Mouse (Mus musculus): ENCODE results near the gene Cpsf2. TPM values are rescaled to one million over a fixed set of nuclear protein-coding genes. Genes with fewer than 3 reads are reported as not detected.

The Cpsf2 gene
- total RNA-seq, 1 experiment: 30.5 TPM

DNA sequence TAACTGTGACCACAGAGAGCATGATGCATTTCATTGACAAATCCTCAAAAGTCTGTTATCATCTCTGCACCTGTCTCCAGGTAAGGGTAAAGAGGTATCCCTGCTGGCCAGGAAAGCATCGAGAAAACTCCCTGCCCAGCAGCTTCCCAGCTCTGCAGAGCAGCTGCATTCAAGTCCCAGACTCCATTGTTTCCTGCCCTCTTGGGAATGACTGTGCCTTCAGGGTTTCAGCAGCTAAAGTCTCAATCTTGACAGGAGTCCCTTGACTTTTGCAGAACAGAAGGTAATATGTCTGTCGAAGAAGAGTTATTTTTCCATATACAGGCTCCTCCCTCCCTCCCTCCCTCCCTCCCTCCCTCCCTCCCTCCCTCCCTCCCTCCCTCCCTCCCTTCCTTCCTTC is 65.9 kb downstream of the Cpsf2 start:
- no peak overlapping the region for H3K27ac ChIP-seq (ENCODE audit: insufficient read depth, low read depth, low read length, poor library complexity, severe bottlenecking)
- no peak overlapping the region for H3K9ac ChIP-seq (ENCODE audit: insufficient read depth, low read depth, low read length, poor library complexity, severe bottlenecking)
- H3K9me3 ChIP-seq (ENCODE audit: control insufficient read depth, insufficient read depth, low read depth, low read length): no peaks in the 10 kb centered on the region
- H3K4me3 ChIP-seq (ENCODE audit: insufficient read depth in 1 of 2, low read depth in 1 of 2, low read length in 2 of 2, poor library complexity in 1 of 2, severe bottlenecking in 1 of 2): no peak overlapping the region
- H3K36me3 ChIP-seq (ENCODE audit: control insufficient read depth, insufficient read depth, low read length, poor library complexity, severe bottlenecking): no peaks in the 10 kb centered on the region
- no peak for DNase-seq (ENCODE audit: low read depth, low spot score)
- in situ Hi-C loops (cut with MboI; ENCODE audit: low sequenced_read_pairs in 2 of 2, unreplicated experiment in 2 of 2): no loop called here
- TF ChIP-seq MAFK (IDR thresholded peaks at IDR 0.05; ENCODE audit: insufficient read depth, low read depth, low read length) (no peak), ZC3H11A (IDR thresholded peaks at IDR 0.05; ENCODE audit: borderline replicate concordance, low read depth, low read length) (no peak), ZNF384 (IDR thresholded peaks at IDR 0.05; ENCODE audit: low read depth, low read length) (no peak), CHD2 (IDR thresholded peaks at IDR 0.05; ENCODE audit: low read depth, low read length) (no peak), HCFC1 (IDR thresholded peaks at IDR 0.05; ENCODE audit: borderline replicate concordance, insufficient read depth, low read length) (no peak)
- no peaks in the 10 kb centered on the region for H3K4me1 ChIP-seq (ENCODE audit: control insufficient read depth in 2 of 2, insufficient read depth in 2 of 2, low read length in 2 of 2, poor library complexity in 1 of 2)

DNA sequence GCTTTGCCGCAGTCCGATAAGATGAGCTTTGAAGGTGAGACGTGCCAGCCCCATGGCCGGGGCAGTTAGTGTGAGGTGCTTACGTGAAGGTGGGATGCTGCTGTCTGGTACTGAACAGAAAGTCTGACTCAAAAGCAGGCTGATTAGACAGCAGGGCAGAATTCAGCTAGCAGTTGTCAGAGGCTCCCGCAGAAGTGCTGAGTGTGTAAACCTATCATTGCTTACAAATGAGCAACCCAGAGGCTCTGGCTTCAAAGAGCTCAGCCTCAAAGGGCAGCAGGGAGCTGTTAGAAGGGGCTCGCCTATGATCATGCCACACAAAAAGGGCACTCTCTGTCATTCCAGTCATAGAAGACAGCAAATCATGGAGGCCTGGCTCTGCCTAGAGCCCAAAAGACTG is 66.5 kb downstream of the Cpsf2 start:
- Histone ChIP-seq H3K27ac (ENCODE audit: insufficient read depth, low read depth, low read length, poor library complexity, severe bottlenecking) (no peak overlapping the region), H3K9me3 (ENCODE audit: control insufficient read depth, insufficient read depth, low read depth, low read length) (no peaks in the 10 kb centered on the region), H3K36me3 (ENCODE audit: control insufficient read depth, insufficient read depth, low read length, poor library complexity, severe bottlenecking) (no peaks in the 10 kb centered on the region), H3K4me3 (ENCODE audit: insufficient read depth in 1 of 2, low read depth in 1 of 2, low read length in 2 of 2, poor library complexity in 1 of 2, severe bottlenecking in 1 of 2) (no peak overlapping the region), H3K4me1 (ENCODE audit: control insufficient read depth in 2 of 2, insufficient read depth in 2 of 2, low read length in 2 of 2, poor library complexity in 1 of 2) (no peaks in the 10 kb centered on the region), H3K9ac (ENCODE audit: insufficient read depth, low read depth, low read length, poor library complexity, severe bottlenecking) (no peak overlapping the region)
- in situ Hi-C loops (cut with MboI; ENCODE audit: low sequenced_read_pairs in 2 of 2, unreplicated experiment in 2 of 2): no loop called here
- no peak for TF ChIP-seq ZNF384 (IDR thresholded peaks at IDR 0.05; ENCODE audit: low read depth, low read length)
- TF ChIP-seq ZC3H11A (IDR thresholded peaks at IDR 0.05; ENCODE audit: borderline replicate concordance, low read depth, low read length): no peak
- no peak for TF ChIP-seq CHD2 (IDR thresholded peaks at IDR 0.05; ENCODE audit: low read depth, low read length)
- TF ChIP-seq HCFC1 (IDR thresholded peaks at IDR 0.05; ENCODE audit: borderline replicate concordance, insufficient read depth, low read length): no peak
- TF ChIP-seq MAFK (IDR thresholded peaks at IDR 0.05; ENCODE audit: insufficient read depth, low read depth, low read length): no peak
- DNase-seq (ENCODE audit: low read depth, low spot score): no peak

DNA sequence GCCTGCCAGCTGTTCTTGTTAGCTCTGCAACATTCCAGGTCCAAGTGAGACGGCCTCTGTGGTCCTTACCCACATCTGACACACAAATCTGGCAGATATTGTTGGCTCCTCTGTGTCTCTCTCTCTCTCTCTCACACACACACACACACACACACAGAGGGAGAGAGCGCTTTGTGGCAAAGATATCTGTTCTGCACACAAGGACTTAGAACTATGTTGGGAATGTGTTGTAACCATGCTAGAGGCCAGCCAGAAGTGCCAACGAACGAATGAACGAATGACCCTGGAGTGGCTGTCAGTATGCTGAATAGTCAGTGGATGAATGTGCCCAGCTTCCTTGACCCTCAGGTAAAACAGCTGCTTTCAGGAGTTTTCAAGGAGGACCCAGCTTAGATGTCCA is 68.1 kb downstream of the Cpsf2 start:
- no peaks in the 10 kb centered on the region for H3K36me3 ChIP-seq (ENCODE audit: control insufficient read depth, insufficient read depth, low read length, poor library complexity, severe bottlenecking)

DNA sequence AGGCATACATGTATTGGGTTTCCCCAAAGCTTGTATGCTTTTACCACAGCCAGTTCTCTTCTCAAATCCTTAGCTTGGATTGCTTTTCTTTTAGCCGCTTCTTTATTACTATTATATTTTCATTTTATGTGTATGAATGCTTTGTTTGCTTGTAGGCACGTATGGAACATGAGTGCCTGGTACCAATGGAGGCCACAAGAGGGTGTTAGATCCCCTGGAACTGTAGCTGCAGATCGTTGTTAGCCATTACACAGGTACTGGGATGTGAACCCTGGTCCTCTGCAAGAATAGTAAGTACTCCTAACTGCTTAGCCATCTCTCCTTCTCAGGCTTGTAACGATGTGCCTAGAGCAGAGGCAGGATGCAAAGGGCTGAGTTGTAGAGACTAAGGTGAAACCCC is 78.4 kb downstream of the Cpsf2 start:
- no peak for DNase-seq (ENCODE audit: low read depth, low spot score)
- Histone ChIP-seq H3K9me3 (ENCODE audit: control insufficient read depth, insufficient read depth, low read depth, low read length) (no peaks in the 10 kb centered on the region), H3K36me3 (ENCODE audit: control insufficient read depth, insufficient read depth, low read length, poor library complexity, severe bottlenecking) (no peaks in the 10 kb centered on the region), H3K4me1 (ENCODE audit: control insufficient read depth in 2 of 2, insufficient read depth in 2 of 2, low read length in 2 of 2, poor library complexity in 1 of 2) (no peaks in the 10 kb centered on the region; a peak in 1 of 4 replicates), H3K9ac (ENCODE audit: insufficient read depth, low read depth, low read length, poor library complexity, severe bottlenecking) (no peak overlapping the region), H3K4me3 (ENCODE audit: insufficient read depth in 1 of 2, low read depth in 1 of 2, low read length in 2 of 2, poor library complexity in 1 of 2, severe bottlenecking in 1 of 2) (no peak overlapping the region), H3K27ac (ENCODE audit: insufficient read depth, low read depth, low read length, poor library complexity, severe bottlenecking) (no peak overlapping the region)
- TF ChIP-seq HCFC1 (IDR thresholded peaks at IDR 0.05; ENCODE audit: borderline replicate concordance, insufficient read depth, low read length) (no peak), ZC3H11A (IDR thresholded peaks at IDR 0.05; ENCODE audit: borderline replicate concordance, low read depth, low read length) (peak; percentile 18; the same call in 1 of the 2 replicates)
- in situ Hi-C loops (cut with MboI; ENCODE audit: low sequenced_read_pairs in 2 of 2, unreplicated experiment in 2 of 2): no loop called here

More for the DNA sequence above, 68.1 kb downstream of the Cpsf2 start:
- in situ Hi-C loops (cut with MboI; ENCODE audit: low sequenced_read_pairs in 2 of 2, unreplicated experiment in 2 of 2): no loop called here
- Histone ChIP-seq H3K4me3 (ENCODE audit: insufficient read depth in 1 of 2, low read depth in 1 of 2, low read length in 2 of 2, poor library complexity in 1 of 2, severe bottlenecking in 1 of 2) (no peak overlapping the region), H3K9ac (ENCODE audit: insufficient read depth, low read depth, low read length, poor library complexity, severe bottlenecking) (no peak overlapping the region), H3K27ac (ENCODE audit: insufficient read depth, low read depth, low read length, poor library complexity, severe bottlenecking) (no peak overlapping the region), H3K4me1 (ENCODE audit: control insufficient read depth in 2 of 2, insufficient read depth in 2 of 2, low read length in 2 of 2, poor library complexity in 1 of 2) (no peaks in the 10 kb centered on the region), H3K9me3 (ENCODE audit: control insufficient read depth, insufficient read depth, low read depth, low read length) (no peaks in the 10 kb centered on the region)
- TF ChIP-seq ZC3H11A (IDR thresholded peaks at IDR 0.05; ENCODE audit: borderline replicate concordance, low read depth, low read length) (no peak), MAFK (IDR thresholded peaks at IDR 0.05; ENCODE audit: insufficient read depth, low read depth, low read length) (no peak), ZNF384 (IDR thresholded peaks at IDR 0.05; ENCODE audit: low read depth, low read length) (no peak)
- DNase-seq (ENCODE audit: low read depth, low spot score): no peak

DNA sequence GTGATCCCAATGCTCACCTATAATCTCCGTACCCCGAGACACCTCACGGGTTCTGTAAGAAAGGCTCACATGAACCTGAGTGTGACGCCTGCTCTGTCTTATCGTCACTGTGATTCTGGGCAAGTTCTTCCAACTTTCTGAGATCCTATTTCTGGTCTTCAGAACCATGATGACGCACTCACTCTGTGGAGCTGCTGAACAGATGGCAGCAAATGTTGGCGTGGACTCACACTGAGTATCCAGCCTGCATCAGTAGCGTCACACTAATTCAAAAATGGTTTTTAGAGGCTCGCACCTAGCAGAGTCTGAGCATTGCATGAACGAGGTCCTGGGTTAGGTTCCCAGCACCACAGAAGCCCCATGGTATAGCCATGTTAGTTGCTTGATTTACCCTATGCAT is 80.0 kb downstream of the Cpsf2 start:
- H3K4me3 ChIP-seq (ENCODE audit: insufficient read depth in 1 of 2, low read depth in 1 of 2, low read length in 2 of 2, poor library complexity in 1 of 2, severe bottlenecking in 1 of 2): no peak overlapping the region
- H3K9me3 ChIP-seq (ENCODE audit: control insufficient read depth, insufficient read depth, low read depth, low read length): no peaks in the 10 kb centered on the region
- DNase-seq (ENCODE audit: low read depth, low spot score): no peak
- no peak overlapping the region for H3K27ac ChIP-seq (ENCODE audit: insufficient read depth, low read depth, low read length, poor library complexity, severe bottlenecking)
- in situ Hi-C loops (cut with MboI; ENCODE audit: low sequenced_read_pairs in 2 of 2, unreplicated experiment in 2 of 2): no loop called here
- H3K36me3 ChIP-seq (ENCODE audit: control insufficient read depth, insufficient read depth, low read length, poor library complexity, severe bottlenecking): no peaks in the 10 kb centered on the region
- no peaks in the 10 kb centered on the region; a peak in 1 of 4 replicates for H3K4me1 ChIP-seq (ENCODE audit: control insufficient read depth in 2 of 2, insufficient read depth in 2 of 2, low read length in 2 of 2, poor library complexity in 1 of 2)
- no peak overlapping the region for H3K9ac ChIP-seq (ENCODE audit: insufficient read depth, low read depth, low read length, poor library complexity, severe bottlenecking)
- no peak for TF ChIP-seq HCFC1 (IDR thresholded peaks at IDR 0.05; ENCODE audit: borderline replicate concordance, insufficient read depth, low read length)
- no peak for TF ChIP-seq ZNF384 (IDR thresholded peaks at IDR 0.05; ENCODE audit: low read depth, low read length)
- no peak for TF ChIP-seq MAFK (IDR thresholded peaks at IDR 0.05; ENCODE audit: insufficient read depth, low read depth, low read length)
- no peak for TF ChIP-seq CHD2 (IDR thresholded peaks at IDR 0.05; ENCODE audit: low read depth, low read length)
- no peak for TF ChIP-seq ZC3H11A (IDR thresholded peaks at IDR 0.05; ENCODE audit: borderline replicate concordance, low read depth, low read length)

Other genes with a start within 250 kb of the Cpsf2 start
- 0.63 and 0.76 TPM in 2 replicates for gene Fbln5, start 156.9 kb upstream of the Cpsf2 start, total RNA-seq (2012; rRNA removed)
- 15.7 and 16.4 TPM in 2 replicates for gene Trip11, start 62.7 kb upstream of the Cpsf2 start, total RNA-seq (2012; rRNA removed)
- gene Atxn3, start 17.7 kb upstream of the Cpsf2 start, total RNA-seq (2012; rRNA removed): 19.8 and 23.0 TPM in 2 replicates
- 0.27 TPM in 1 of 2 replicates, not detected in the other for gene Slc24a4, start 152.7 kb downstream of the Cpsf2 start, total RNA-seq (2012; rRNA removed)